ENCODE assay signal across 10 mouse cellular contexts in the genomic region with DNA sequence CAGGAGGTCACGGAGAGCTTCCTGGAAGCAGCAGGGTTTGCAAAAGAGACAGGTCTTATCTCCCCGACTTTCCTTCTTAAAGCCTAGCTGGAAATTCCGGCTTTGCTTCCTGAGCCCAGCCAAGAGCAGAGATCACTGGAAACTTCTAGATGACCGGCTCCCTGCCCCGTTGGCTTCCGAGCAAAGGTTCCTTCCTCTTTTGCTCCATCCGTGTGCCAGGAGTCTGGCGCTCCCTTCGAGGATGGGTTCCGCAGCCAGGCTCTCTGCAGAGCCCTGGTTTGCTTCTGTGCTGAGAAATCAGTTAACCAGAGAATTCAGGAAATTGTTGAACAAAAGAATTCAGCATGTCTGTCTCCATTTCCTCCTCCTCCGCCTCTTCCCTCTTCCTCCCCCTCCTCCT. TPM values are rescaled to one million over a fixed set of nuclear protein-coding genes. Genes with fewer than 3 reads are reported as not detected.
DNase-seq lines count a peak whose midpoint lies in the region; ATAC-seq lines count a peak whose summit lies in the region.
"Had no signal": no experiment of that assay in that cellular context is flagged by ENCODE, and none has a peak within 500 bp of the region (broad histone marks: within the 10 kb centered on the region; RNA-seq: fewer than 3 reads in every experiment).

No protein-coding gene starts in this region.

- no peaks in the 10 kb centered on the region for H3K9me3 ChIP-seq in hindbrain, embryonic 12.5 days (replicated peaks)
- H3K9me3 ChIP-seq in hindbrain, embryonic 14.5 days (ENCODE audit: control insufficient read depth, low read length), result no peaks in the 10 kb centered on the region
- no peaks in the 10 kb centered on the region for H3K9me3 ChIP-seq in limb, embryonic 15.5 days
- no peaks in the 10 kb centered on the region for H3K9me3 ChIP-seq in forebrain, embryonic 14.5 days (replicated peaks; ENCODE audit: control insufficient read depth, low read length)
- H3K9me3 ChIP-seq: liver, embryonic 13.5 days had no signal

- H3K27ac ChIP-seq in hindbrain, embryonic 12.5 days, result peak overlapping the region; percentile 23; the same call in 1 of the 2 replicates
- no peak overlapping the region for H3K27ac ChIP-seq in hindbrain, embryonic 14.5 days
- H3K27ac ChIP-seq in limb, embryonic 15.5 days, result peak overlapping the region; percentile 80
- H3K27ac ChIP-seq in forebrain, embryonic 14.5 days (ENCODE audit: low read depth, low read length), result no peak overlapping the region
- H3K27ac ChIP-seq: liver, embryonic 13.5 days had no signal

- H3K27me3 ChIP-seq in hindbrain, embryonic 12.5 days, result no peaks in the 10 kb centered on the region
- no peaks in the 10 kb centered on the region for H3K27me3 ChIP-seq in hindbrain, embryonic 14.5 days (ENCODE audit: control insufficient read depth, insufficient read depth, low read length)
- H3K27me3 ChIP-seq in limb, embryonic 15.5 days, result no peaks in the 10 kb centered on the region
- H3K27me3 ChIP-seq in forebrain, embryonic 14.5 days (replicated peaks; ENCODE audit: control insufficient read depth, insufficient read depth, low read length), result no peaks in the 10 kb centered on the region

- no peaks in the 10 kb centered on the region for H3K36me3 ChIP-seq in hindbrain, embryonic 12.5 days
- H3K36me3 ChIP-seq in hindbrain, embryonic 14.5 days (replicated peaks; ENCODE audit: control insufficient read depth, insufficient read depth), result no peaks in the 10 kb centered on the region
- no peaks in the 10 kb centered on the region for H3K36me3 ChIP-seq in limb, embryonic 15.5 days
- H3K36me3 ChIP-seq in forebrain, embryonic 14.5 days (ENCODE audit: control insufficient read depth, insufficient read depth, low read length), result no peaks in the 10 kb centered on the region
- H3K36me3 ChIP-seq: liver, embryonic 13.5 days had no signal

- no peak for ATAC-seq in hindbrain, embryonic 12.5 days (ENCODE audit: low FRiP score)
- no peak for ATAC-seq in hindbrain, embryonic 14.5 days (ENCODE audit: low FRiP score)
- peak; percentile 39 to 57; a peak in 2 of 4 replicates for ATAC-seq in hematopoietic stem cell, adult 5-6 weeks (replicated peaks in 1 of 2; ENCODE audit: insufficient read depth in 1 of 2, low FRiP score in 2 of 2, low TSS enrichment in 1 of 2, low read depth in 1 of 2, poor library complexity in 2 of 2, severe bottlenecking in 2 of 2)
- ATAC-seq in limb, embryonic 15.5 days (ENCODE audit: insufficient number of reproducible peaks, low FRiP score, low TSS enrichment, low read depth), result no peak
- ATAC-seq in forebrain, embryonic 14.5 days, result no peak
- ATAC-seq in frontal cortex, adult (ENCODE audit: low TSS enrichment), result no peak

- no peak overlapping the region for H3K9ac ChIP-seq in hindbrain, embryonic 12.5 days
- H3K9ac ChIP-seq in hindbrain, embryonic 14.5 days, result no peak overlapping the region
- H3K9ac ChIP-seq in limb, embryonic 15.5 days, result no peak overlapping the region
- H3K9ac ChIP-seq in forebrain, embryonic 14.5 days (ENCODE audit: low read length), result no peak overlapping the region
- H3K9ac ChIP-seq: liver, embryonic 13.5 days had no signal

- H3K4me3 ChIP-seq in hindbrain, embryonic 12.5 days, result no peak overlapping the region
- H3K4me3 ChIP-seq in hindbrain, embryonic 14.5 days (replicated peaks; ENCODE audit: low read length), result no peak overlapping the region
- no peak overlapping the region for H3K4me3 ChIP-seq in limb, embryonic 15.5 days
- H3K4me3 ChIP-seq in forebrain, embryonic 14.5 days (ENCODE audit: low read depth, low read length), result no peak overlapping the region
- H3K4me3 ChIP-seq: liver, embryonic 13.5 days had no signal

- H3K4me1 ChIP-seq in hindbrain, embryonic 12.5 days, result no peaks in the 10 kb centered on the region
- H3K4me1 ChIP-seq in hindbrain, embryonic 14.5 days (replicated peaks; ENCODE audit: control insufficient read depth, insufficient read depth, low read length), result no peaks in the 10 kb centered on the region
- H3K4me1 ChIP-seq in limb, embryonic 15.5 days, result peaks cover 25% of the 10 kb centered on the region; the same call in 1 of the 2 replicates
- no peaks in the 10 kb centered on the region for H3K4me1 ChIP-seq in forebrain, embryonic 14.5 days (ENCODE audit: control insufficient read depth, insufficient read depth, low read length)
- H3K4me1 ChIP-seq: liver, embryonic 13.5 days had no signal

- no peak for DNase-seq in hindbrain, embryonic 14.5 days (ENCODE audit: low spot score)
- peak; percentile 45 to 75 for DNase-seq in heart, adult 18-20 months
- no peak for DNase-seq in right cerebral cortex, adult 18-20 months
- DNase-seq in forebrain, embryonic 14.5 days (ENCODE audit: low spot score), result no peak
- DNase-seq: liver, embryonic 13.5 days; thymus, postnatal 14 days had no signal

- 78% methylated on average over 11 of the region's 11 CpGs for WGBS in hindbrain, embryonic 12.5 days
- 83% methylated on average over 11 of the region's 11 CpGs for WGBS in hindbrain, embryonic 14.5 days
- 61% methylated on average over 11 of the region's 11 CpGs for whole genome bisulfite sequencing in limb, embryonic 15.5 days
- WGBS in forebrain, embryonic 14.5 days, result 85% methylated on average over 11 of the region's 11 CpGs

- H3K4me2 ChIP-seq in hindbrain, embryonic 12.5 days (replicated peaks), result no peak overlapping the region
- H3K4me2 ChIP-seq in hindbrain, embryonic 14.5 days (replicated peaks), result no peak overlapping the region
- no peak overlapping the region for H3K4me2 ChIP-seq in limb, embryonic 15.5 days
- no peak overlapping the region for H3K4me2 ChIP-seq in forebrain, embryonic 14.5 days (ENCODE audit: low read length)
- H3K4me2 ChIP-seq: liver, embryonic 13.5 days had no signal

RNA-seq across cellular contexts. Expression of a gene that starts 10.1 kb away (rescaled TPM):
- polyA plus RNA-seq in hindbrain, embryonic 12.5 days (2016; fragmentation: Nextera tagmentation; extraction: Ambion mirVana), result 25.0 and 34.1 TPM in 2 replicates
- 5.8 and 6.4 TPM in 2 replicates for polyA plus RNA-seq in hindbrain, embryonic 14.5 days (2014; fragmentation: Nextera tagmentation; extraction: Ambion mirVana)
- under 1 TPM; 0.18 to 0.20 TPM for total RNA-seq in heart, adult 18-20 months (2021)
- total RNA-seq in hematopoietic stem cell, adult 5-6 weeks (2017), result not detected in 2 replicates
- polyA plus RNA-seq in limb, embryonic 15.5 days (2015; fragmentation: Nextera tagmentation; extraction: Ambion mirVana), result 36.9 and 40.7 TPM in 2 replicates
- polyA plus RNA-seq in forebrain, embryonic 14.5 days (2014; fragmentation: Nextera tagmentation; extraction: Ambion mirVana), result 3.2 and 3.5 TPM in 2 replicates

Comparison
In these comparisons a context has a peak if more than half of its experiments do, and no peak if none do; other contexts are left out.
1. H3K27ac ChIP-seq: peak in hindbrain, embryonic 12.5 days (single experiment) and limb, embryonic 15.5 days (single experiment); none in hindbrain, embryonic 14.5 days (single experiment) and forebrain, embryonic 14.5 days (single experiment).
2. ATAC-seq: peak in hematopoietic stem cell, adult 5-6 weeks (2 of 2); none in hindbrain, embryonic 12.5 days (single experiment), hindbrain, embryonic 14.5 days (single experiment), limb, embryonic 15.5 days (single experiment), forebrain, embryonic 14.5 days (single experiment) and frontal cortex, adult (single experiment).
3. DNase-seq: peak in heart, adult 18-20 months (2 of 2); none in hindbrain, embryonic 14.5 days (single experiment), right cerebral cortex, adult 18-20 months (single experiment) and forebrain, embryonic 14.5 days (single experiment).